Mouse (Mus musculus) kidney, adult 8-10 months (tissue): Measurements from ENCODE around the gene Surf2.
"Not testable (repeated sequence)": the region's sequence is repeated elsewhere in the genome, so short reads cannot be mapped to it uniquely, and the experiment has no call there.

ENCODE experiments used
- DNase-seq, 2 experiments: peaks; one replicate each; pipeline ENCODE4 v3.0.0; 2022

Surf2 gene

DNA sequence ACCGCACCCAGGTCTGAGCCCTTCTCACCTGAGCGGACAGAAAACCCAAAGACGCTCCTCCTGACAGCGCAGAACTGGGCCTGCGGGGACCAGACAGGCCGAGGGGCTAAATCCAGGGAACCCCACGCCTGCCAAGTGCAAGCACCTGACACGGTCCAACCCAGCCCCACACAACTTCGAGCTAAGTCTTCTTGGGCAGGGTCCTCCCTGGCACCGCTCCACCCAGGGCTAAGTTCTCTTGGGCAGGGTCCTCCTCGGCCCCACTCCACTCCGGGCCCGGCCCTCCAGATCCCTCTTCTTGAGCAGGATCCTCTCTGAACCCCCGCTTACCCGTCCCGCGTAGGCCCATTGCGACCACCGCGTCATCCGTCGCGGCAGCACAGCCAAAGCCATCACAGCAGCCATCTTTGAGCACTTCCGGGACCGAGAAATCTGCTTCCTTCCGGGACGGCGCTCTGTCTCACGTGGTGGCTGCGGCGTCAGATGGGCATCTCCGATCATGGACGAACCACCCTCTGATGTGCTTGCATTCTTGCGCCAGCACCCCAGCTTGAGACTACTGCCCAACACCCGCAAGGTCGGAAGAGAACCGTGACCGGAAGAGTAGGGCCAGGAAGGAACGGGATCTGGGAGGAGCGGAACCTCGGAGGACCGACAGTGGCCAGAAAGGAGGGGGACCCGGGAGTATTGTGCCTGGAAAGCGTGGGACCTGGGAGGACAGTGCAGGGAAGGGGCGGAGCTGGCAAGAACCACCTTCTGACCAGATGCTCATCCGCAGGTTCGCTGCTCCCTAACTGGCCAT is at the start of gene Surf2, which contains the start of gene Surf1:
Gene Surf2 (plus strand): TSS at position 441 of the 802 bp plus-strand sequence.
Gene Surf1 (minus strand): TSS at position 604 of the 802 bp plus-strand sequence.
- DNase-seq: peak; percentile 74 to 84

DNA sequence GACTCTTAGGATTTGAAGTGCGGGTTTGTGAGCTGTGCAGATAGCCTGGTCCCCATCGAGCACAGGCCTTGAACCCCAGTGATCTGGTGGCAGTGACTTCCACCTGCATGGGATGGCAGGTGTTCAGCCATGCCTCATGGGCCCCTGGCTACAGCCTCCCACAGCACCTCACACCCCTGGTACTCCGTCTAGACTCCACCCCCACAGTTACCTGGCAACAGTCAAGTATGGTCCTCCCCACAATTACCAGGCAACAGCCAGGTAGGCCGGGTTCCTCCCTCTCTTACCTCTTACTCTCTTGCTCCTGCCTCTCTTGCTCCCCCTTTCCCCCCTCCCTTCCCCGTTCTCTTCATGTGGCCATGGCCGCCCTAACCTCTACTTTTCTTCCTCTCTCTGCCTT is 45.5 kb upstream of the Surf2 start:
- DNase-seq: no peak

DNA sequence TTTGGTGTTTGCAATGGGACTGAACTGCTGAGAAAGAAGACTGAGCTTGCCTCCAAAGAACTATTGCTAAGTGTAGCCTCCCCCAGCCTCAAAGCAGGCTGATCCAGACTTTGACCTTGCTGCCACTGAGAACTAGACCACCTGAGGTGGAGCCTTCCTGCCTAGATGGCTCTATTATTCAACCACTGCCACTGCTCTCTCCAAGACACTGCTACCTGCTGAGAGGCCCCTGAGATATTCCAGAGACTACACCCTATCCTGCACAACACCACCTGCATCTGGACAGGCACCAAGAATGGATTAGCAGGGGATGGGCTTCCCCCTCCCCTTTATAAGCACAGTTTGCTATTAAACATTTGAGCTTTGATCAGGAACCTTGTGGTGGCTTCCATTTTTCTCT is 37.6 kb upstream of the Surf2 start:
- DNase-seq: no peak

DNA sequence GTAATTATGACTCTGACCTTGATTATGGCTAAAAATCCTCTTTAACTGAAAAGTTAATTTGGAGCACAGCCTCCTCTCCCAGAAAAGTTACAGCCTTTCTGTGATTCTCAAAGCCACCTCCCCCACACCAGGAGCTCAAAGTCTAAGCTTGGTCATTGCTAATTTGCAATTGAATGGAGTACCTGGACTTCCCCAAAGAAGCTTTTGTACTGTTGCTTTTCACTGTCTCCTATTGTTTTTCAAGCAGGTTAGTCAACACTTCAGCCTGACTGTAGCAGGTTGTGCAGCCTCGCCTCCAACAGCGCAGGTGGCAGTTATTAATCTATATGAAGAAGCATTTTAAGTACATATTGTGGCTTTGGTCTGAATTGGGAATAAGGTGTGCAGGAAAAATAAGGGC is 30.6 kb upstream of the Surf2 start:
- DNase-seq: not testable (repeated sequence)

DNA sequence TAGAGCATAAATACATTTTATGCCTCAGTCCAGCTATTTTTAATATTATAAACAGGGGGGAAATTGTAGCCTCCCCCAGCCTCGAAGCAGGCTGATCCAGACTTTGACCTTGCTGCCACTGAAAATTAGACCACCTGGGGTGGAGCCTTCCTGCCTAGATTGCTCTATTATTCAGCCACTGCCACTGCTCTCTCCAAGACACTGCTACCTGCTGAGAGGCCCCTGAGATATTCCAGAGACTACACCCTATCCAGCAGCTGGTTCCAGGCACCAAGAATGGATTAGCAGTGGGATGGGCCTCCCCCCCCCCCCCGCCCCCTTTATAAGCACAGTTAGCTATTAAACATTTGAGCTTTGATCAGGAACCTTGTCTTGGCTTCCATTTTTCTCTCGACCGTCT is 30.0 kb upstream of the Surf2 start:
- not testable (repeated sequence) for DNase-seq

DNA sequence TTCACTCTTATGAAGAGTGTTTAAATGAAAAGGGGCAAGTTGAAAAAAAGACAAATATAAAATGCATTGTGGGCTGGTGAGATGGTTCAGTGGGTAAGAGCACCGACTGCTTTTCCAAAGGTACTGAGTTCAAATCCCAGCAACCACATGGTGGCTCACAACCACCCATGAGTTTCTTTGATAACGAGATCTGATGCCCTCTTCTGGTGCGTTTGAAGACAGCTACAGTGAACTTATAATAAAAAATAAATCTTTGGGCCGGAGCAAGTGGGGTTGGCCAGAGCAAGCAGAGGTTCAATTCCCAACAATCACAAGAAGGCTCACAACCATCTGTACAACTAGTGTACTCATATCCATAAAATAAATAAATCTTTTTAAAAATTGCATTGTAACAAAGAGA is 20.3 kb upstream of the Surf2 start:
- no peak for DNase-seq

DNA sequence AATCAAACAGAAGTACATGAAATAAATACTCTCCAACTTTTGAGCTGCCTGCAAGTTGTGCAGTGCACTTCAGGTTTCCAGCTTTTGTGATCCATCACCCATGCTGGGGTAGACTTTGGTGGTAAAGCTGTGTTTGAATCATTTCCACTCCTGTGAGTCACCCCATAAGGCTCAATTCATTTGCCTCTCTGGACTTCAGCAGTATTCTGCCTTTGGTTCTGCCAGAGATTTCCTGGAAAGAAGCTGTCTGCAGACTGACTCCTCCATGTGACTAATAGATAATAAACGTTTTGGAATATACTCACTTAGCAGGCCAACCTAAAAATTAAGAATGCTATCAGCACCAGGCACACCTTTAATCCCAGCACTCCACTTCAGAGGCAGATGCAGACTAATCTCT is 15.4 kb upstream of the Surf2 start:
- no peak for DNase-seq

DNA sequence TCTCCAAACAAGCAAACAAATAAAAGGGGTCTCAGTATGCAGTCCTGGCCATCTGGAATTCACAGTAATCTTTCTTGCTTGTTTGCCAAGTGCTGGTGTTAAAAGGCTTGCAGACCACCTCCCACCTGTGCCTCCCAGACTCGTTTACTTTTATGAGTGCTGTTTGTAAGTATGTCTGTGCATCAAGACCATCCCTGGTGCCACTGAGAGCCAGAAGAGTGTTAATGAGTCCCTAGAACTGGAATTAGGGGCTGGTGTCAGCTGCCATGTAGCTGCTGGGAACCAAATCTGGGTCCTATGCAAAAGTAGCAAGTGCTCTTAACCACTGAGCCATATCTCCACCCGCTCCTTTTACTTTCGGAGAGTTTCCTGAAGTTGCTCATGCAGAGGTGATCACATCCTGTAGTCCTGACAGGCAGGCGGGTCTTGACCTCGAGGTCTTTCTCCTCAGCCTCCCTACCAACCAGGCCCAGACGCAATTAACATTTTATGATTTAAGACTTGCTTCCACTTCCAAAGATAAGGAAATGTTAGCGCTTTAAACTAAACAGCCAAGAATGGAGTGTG is 14.2 kb upstream of the Surf2 start:
- no peak for DNase-seq

DNA sequence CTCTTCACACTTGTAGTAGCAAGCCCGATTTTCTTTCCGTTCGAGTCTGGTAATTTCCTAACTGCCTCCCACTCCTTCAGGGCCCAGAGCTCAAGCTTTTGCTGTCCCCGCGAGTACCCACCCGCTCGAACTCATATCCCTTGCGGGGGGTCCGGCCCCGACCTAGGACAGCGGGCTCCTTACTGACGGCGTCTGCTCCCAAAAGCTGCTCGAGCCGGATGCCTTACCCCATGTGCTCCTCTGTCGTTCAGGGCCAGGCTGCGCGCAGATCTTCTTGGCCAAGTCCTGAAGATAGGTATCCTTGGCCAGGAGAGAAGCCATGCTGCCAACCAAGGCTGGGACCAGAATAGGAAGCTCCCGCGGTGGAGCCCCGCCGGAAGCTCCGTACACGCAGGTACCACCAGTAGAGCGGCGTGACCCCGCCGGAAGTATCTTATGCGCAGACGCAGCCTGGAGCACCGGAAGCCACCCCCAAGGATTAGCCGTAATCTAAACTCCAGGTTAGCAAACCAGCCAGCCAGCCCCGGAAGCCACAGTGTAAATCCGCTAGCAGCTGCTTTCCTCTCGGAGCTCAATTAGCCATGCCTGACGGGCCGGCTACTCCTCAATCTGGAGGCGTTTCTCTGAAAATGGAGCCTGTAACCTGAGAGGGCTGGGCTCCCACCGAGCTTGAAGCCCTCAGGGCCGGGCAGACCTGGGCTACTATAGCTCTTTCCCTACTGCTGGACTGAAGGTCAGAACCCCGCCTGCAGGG is 13.5 kb upstream of the Surf2 start, which contains the start of gene Surf6:
Gene Surf6 (minus strand): TSS at position 413 of the 754 bp plus-strand sequence.
- DNase-seq: peak; percentile 98

DNA sequence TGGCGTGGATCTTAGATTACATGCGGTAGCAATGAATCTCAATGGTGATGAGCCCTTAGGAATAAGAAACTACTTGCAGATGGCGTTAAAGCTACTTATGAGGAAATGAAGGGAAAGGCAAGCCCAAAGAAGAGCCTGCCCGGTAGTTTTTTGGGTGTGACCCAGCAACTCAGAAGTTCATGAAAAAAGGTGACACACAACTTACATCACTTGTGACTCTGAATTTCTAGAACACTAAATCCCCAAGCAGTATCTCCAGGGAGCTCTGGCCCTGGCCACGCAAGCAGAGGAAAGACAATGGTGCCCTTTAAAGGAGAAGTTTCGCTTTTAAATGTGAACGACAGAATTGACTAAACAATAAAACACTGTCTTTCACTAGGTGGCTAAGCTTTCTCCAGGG is 12.9 kb upstream of the Surf2 start:
- DNase-seq: no peak

DNA sequence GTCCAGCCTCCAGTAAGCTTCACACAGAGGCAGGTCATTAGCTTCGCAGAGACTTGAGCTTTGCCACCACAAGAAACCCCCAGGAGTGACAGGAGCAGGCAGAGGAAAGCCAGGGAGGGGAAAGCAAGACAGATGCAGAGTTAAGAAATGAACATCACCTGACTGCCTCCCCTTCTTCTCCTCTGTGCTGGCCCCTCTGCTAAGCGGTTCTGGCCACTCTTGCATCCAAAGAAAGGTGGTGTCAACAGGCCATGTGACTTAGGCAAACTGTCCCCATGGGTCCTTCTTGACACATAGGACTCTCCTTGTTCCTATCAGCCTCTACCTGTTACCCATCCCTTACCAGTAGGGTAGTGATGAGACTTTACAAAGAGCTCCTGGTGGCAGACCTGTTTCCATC is 10.2 kb upstream of the Surf2 start:
- no peak for DNase-seq

DNA sequence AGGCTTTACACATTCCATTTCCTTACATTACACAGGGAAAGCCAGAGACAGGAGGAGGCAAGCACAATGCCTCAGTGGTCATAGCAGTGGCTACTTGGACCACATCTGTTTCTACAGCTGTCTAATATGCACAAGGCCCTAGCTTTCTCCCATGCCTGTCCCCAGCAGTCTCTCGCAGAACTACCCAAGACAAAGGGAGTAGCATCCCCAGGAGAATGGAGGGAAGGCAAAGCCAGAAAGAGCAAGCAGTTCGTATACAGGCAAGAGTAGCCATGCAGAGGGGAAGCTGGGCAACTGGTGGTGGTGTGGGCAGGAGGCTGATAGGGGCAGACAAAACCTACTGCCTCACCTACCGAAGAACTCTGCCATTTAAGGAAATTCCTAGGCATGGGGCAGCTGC is 9.7 kb upstream of the Surf2 start:
- no peak for DNase-seq

DNA sequence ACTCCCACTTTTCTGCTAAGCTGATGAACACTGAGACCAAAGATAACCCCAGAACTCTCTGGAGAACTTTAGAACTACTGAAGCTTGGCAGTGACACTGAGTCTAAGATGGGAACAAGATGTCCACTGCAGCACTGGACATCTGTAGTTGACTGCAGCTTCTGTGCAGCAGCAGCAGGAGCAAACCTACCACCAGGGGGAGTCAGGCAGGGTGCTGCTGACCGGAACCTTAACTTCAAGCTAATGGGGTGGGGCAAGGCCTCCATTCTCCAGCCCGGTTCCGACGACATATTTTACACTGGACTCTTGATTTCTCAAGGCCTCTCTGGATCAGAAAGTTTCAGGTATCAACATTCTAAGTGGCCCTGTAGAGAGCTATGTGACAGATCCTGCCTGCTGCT is 9.1 kb upstream of the Surf2 start:
- peak in 1 of 2 experiments; percentile 61 for DNase-seq

DNA sequence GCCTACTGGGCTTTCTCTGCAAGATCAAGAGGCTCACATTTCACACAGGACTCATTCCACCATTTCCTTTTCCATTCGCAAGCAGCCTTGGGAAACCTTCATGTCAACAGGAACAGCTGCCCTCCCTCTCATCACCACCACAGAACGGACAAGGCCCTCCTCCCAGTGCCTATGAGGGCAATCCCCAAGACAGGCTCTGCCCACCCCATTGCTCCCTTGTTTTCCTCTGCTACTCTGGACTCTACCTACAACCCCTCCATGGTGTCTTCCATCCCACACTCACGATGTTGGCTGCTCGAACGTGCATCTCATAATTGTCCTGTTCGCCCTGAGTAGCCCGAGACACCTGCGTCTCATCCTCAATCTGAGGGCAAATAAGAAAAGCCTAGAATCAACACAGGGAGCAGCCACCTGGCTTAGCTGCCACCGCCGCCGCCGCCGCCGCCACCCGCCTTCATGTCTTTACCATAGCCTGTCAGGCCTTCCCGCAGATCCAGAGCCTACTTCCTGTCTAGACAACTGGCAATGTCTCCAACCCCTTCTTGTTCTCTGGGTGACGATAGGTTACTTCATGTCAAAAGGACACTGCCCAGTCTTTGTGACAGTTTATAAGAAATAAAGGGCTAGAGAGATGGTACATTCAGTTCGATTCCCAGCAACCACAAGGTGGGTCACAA is 7.3 kb upstream of the Surf2 start:
- DNase-seq: no peak

DNA sequence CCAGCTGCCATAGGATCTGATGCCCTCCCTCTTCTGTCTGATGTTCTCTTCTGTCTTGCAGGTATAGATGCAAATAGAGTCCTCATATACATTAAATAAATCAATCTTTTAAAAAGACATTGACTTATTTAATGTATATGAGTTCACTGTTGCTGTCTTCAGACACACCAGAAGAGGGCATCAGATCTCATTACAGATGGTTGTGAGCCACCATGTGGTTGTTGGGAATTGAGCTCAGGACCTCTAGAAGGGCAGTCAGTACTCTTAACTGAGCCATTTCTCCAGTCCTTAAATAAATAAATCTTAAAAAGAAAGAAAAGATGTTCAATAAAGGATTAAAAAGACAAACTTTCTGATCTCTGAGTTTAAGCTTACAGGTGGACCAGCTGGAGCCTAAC is 6.8 kb upstream of the Surf2 start:
- DNase-seq: no peak

DNA sequence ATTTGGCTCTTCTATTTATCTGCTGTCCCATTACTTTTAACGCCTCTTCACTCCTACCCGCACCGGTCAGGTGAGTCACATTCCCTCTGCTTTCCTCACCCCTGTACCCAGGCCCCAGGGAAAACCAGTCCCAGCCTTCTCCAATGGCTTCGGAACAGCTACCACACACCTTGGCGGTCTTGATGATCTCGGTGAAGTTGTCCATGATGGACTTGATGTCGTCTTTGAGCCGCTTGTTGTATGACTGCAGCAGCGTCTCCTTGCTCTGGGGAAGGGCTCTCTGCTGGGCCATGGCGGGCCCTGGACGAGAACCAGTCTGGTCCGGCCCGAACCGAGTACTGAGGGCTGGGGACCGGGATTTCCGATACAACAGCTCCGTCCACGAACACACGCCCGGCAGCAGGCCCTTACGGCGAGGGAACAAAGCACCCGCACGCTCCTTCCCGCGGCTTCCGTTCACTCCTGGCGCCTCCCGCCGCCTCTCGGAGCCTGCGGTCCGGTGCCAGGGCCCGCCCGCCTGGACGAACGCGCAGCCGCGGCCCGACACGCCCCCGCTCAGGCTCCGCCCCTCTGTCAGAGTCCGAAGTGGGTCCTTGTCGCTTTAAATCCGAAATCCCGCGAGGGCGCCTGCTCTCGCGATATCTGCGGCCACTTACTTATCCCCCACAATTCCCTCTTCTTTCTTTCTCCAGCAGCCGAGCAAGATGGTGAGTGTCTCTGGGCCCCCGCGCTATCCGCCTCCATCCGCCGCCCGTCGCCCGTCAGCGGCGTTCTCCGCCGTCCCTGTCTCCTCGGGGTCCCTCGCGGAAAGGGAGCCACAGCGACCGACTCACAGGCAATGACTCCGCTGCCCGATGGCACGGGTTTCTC is 5.8 kb upstream of the Surf2 start, which contains the start of the genes Med22 and Rpl7a:
Gene Med22 (minus strand): TSS at position 554 of the 870 bp plus-strand sequence.
Gene Rpl7a (plus strand): TSS at position 641 of the 870 bp plus-strand sequence.
- peak; percentile 99 to 100 for DNase-seq

DNA sequence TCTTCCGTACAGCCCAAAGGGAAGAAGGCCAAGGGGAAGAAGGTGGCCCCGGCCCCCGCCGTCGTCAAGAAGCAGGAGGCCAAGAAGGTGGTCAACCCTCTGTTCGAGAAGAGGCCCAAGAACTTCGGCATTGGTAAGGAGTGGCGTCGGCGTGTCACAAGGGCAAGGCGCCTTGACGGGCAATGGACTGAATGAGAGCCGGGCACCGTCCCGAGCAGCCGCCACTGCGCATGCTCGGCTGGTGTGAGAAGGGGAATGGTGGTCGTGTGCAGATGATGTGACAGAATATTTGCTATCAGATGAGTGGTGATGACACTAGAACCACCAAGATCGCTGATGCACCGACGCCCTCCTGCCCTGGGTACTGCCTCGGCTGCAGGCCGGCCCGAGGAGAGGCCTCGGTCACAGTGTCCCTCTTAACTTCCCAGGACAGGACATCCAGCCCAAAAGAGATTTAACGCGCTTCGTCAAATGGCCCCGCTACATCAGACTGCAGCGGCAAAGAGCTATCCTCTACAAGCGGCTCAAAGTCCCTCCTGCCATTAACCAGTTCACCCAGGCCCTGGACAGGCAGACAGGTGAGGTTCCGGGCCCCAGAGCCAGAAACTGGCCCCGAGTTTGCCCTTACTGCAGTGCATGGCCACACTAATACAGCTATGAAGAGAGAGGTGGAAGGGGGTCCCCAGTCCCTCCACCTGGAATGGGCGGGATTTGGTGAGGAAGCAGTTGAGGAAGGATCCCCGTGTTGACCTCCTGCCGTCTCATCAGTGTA is 5.0 kb upstream of the Surf2 start:
- no peak for DNase-seq

DNA sequence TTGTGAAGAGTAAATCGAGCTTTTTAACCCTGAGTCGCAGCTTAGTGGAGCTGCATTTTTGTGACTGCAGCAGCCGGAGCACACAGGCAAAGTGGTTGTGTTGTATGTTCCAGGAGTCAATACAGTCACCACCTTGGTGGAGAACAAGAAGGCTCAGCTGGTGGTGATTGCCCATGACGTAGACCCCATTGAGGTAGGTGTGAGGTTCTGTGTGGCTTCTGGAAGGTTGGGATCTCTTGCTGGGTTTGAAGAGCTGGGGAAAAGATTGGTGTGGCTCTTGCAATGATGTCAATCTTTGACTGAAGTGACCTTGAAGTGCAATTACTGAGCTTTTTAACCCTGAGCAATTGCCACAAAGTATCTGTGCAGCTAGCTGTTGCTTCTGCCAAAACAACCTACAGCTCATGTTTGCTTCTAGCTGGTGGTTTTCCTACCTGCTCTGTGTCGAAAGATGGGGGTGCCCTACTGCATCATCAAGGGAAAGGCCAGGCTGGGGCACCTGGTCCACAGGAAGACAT is 3.9 kb upstream of the Surf2 start:
- no peak for DNase-seq

DNA sequence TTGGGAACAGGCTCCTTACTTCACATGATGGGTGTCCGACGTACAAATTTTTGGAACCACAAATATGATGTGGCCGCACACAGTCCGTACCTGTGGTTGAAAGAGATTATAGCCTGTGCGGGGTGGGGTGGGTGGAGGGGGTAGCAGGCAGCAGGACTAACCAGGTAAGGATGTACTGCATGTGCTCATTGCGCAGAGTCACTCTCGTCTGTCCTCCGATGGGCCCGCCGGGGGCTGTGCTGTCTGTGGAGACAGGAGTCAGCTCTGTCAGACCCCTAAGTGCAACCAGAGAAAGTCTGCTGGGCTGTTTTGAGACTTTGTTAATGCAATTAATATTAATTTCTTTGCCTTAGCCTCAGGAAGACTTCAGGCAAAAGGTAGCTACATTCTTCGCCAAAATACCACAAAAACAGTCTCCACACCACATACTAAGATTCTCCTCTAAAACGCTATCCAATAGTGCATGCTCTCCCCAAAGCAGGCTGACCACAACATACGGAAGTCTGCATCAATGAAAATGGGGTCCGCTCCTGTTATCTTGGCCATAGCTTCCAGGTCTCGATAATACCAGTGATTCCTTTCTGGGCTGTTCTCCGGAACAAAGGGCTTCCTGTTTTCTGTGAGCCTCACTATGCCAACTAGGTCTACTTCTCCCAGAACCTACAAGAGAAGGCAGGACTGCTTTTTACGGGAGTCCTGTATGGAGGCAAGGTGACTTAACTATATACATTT is 2.6 kb upstream of the Surf2 start:
- DNase-seq: no peak
